Mouse (Mus musculus) myocyte (in vitro differentiated cells): ENCODE measurements around the gene Slc2a13. TPM values are rescaled to one million over a fixed set of nuclear protein-coding genes. Genes with fewer than 3 reads are reported as not detected.

Source experiments
- H3K27me3 ChIP-seq: one replicate; pipeline ENCODE4 v1.6.1; 2011; ENCODE audit not compliant: control insufficient read depth, insufficient read depth, insufficient read length
- H3K36me3 ChIP-seq: one replicate; pipeline ENCODE4 v1.6.1; 2011; ENCODE audit not compliant: control insufficient read depth, insufficient read depth
- H3K4me2 ChIP-seq: one replicate; pipeline ENCODE4 v1.6.1; 2011; ENCODE audit warnings: low read depth, control low read depth
- H3K4me3 ChIP-seq: one replicate; pipeline ENCODE4 v1.5.1; 2011; ENCODE audit warnings: mild to moderate bottlenecking, control low read depth, moderate library complexity
- H3K79me2 ChIP-seq: one replicate; pipeline ENCODE4 v1.6.1; 2011; ENCODE audit not compliant: control insufficient read depth, insufficient read depth
- H3ac ChIP-seq: one replicate; pipeline ENCODE4 v1.6.1; 2011; ENCODE audit not compliant: control insufficient read depth, insufficient read length
- CEBPB ChIP-seq: IDR thresholded peaks from 2 replicates; pipeline ENCODE4 v1.6.1; 2011; ENCODE audit warnings: mild to moderate bottlenecking, moderate library complexity; ENCODE audit not compliant: poor library complexity, insufficient read depth, severe bottlenecking
- E2F4 ChIP-seq: IDR thresholded peaks from one replicate; pipeline ENCODE4 v1.6.1; 2011; ENCODE audit warnings: mild to moderate bottlenecking, control low read depth, moderate library complexity; ENCODE audit not compliant: insufficient read depth
- MAX ChIP-seq: IDR thresholded peaks from one replicate; pipeline ENCODE4 v1.6.1; 2011; ENCODE audit warnings: low read depth, mild to moderate bottlenecking, control low read depth
- MYOD1 ChIP-seq, 3 experiments: IDR thresholded peaks; one replicate each; pipeline ENCODE4 v1.6.1; 2011; ENCODE audit warnings: control low read depth in 2 of 3, low read depth in 2 of 3, mild to moderate bottlenecking in 2 of 3, moderate library complexity in 1 of 3; ENCODE audit not compliant: insufficient read length in 2 of 3, control insufficient read depth in 1 of 3
- MYOG ChIP-seq, 3 experiments: IDR thresholded peaks; one replicate each; pipeline ENCODE4 v1.6.1; 2011; ENCODE audit warnings: control low read depth in 2 of 3, low read depth in 2 of 3, mild to moderate bottlenecking in 2 of 3; ENCODE audit not compliant: insufficient read length in 2 of 3, control insufficient read depth in 1 of 3, insufficient read depth in 1 of 3
- POLR2A ChIP-seq: IDR thresholded peaks from one replicate; pipeline ENCODE4 v1.6.1; 2011; ENCODE audit warnings: low read depth, mild to moderate bottlenecking, control low read depth, moderate library complexity; ENCODE audit not compliant: insufficient read length
- POLR2AphosphoS2 ChIP-seq: IDR thresholded peaks from one replicate; pipeline ENCODE4 v1.6.1; 2011; ENCODE audit warnings: low read depth, control low read depth; ENCODE audit not compliant: insufficient read length
- REST ChIP-seq: IDR thresholded peaks from one replicate; pipeline ENCODE4 v1.6.1; 2011; ENCODE audit warnings: mild to moderate bottlenecking, control low read depth, moderate library complexity; ENCODE audit not compliant: insufficient read depth, insufficient read length
- SRF ChIP-seq: IDR thresholded peaks from one replicate; pipeline ENCODE4 v1.6.1; 2011; ENCODE audit warnings: low read depth; ENCODE audit not compliant: control insufficient read depth, insufficient read length
- TCF12 ChIP-seq: IDR thresholded peaks from one replicate; pipeline ENCODE4 v1.6.1; 2011; ENCODE audit warnings: mild to moderate bottlenecking, control low read depth; ENCODE audit not compliant: poor library complexity, insufficient read depth, severe bottlenecking
- TCF3 ChIP-seq: IDR thresholded peaks from one replicate; pipeline ENCODE4 v1.6.1; 2011; ENCODE audit warnings: low read depth, control low read depth; ENCODE audit not compliant: insufficient read length
- USF1 ChIP-seq: IDR thresholded peaks from one replicate; pipeline ENCODE4 v1.6.1; 2011; ENCODE audit warnings: low read depth, mild to moderate bottlenecking, control low read depth, moderate library complexity
- polyA plus RNA-seq: library from polyadenylated mRNA; unstranded; fragments of >200 nt; fragmentation: generic; extraction: Trizol; gene quantifications from one replicate; pipeline ENCODE4 v1.2.1, GENCODE M21; 2012; ENCODE audit warnings: missing spikeins

The Slc2a13 gene
- polyA plus RNA-seq, 1 experiment, result 0.62 TPM

DNA sequence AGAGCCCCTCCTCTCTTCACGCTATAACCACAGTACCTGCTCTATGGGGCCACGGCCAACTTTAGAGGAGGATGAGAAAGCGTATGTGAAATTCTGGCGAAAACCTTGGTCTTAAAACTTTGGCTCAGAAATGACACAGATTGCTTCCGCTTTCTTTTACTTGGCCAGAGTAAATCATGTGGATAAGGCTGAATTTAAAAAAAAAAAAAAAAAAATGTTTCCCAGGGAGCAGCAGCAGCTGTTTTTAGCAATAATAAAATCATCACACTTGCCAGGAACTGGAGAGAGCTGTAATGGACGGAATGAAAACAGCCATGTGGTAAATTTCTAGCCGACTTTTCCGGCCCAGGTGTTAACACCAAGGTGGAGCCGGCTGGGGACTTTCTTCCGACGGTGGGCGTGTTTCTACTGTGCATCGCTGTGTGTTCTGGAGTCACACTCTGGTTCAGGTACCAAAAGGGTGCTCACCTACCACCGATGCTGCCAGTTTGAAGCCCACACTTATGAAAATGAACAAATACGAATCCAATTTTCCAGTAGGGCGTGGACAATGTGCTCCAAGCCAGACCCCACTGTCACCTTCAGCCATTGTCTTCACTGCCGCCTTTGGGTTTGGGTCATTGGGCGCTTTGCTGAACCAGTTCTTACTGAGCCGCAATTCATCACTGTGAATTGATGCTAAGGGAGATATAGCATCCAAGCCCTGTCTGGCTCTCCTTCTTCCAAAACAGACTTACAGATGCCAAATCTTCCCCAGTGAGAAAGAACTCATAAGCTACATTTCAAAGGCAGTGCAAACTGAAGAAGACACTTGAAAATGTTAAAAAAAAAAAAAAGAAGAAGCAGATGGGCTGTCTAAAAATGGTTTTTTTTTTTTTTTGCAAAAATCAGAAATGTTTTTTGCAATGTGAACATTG lies 258.4 kb downstream of the Slc2a13 start:
- Histone ChIP-seq H3K4me3 (no peak overlapping the region), H3ac (no peak overlapping the region), H3K27me3 (no peaks in the 10 kb centered on the region), H3K79me2 (no peaks in the 10 kb centered on the region), H3K4me2 (peak overlapping the region; percentile 35), H3K36me3 (no peaks in the 10 kb centered on the region)
- TF ChIP-seq TCF12 (no peak), TCF3 (no peak), MAX (no peak), E2F4 (no peak), POLR2AphosphoS2 (no peak), USF1 (no peak), MYOG (IDR thresholded peaks at IDR 0.05; ENCODE audit: control insufficient read depth in 1 of 3, insufficient read depth in 1 of 3, insufficient read length in 2 of 3, low read depth in 2 of 3) (no peak), SRF (no peak), CEBPB (no peak), MYOD1 (IDR thresholded peaks at IDR 0.05; ENCODE audit: control insufficient read depth in 1 of 3, insufficient read length in 2 of 3, low read depth in 2 of 3) (no peak), REST (no peak), POLR2A (no peak)

DNA sequence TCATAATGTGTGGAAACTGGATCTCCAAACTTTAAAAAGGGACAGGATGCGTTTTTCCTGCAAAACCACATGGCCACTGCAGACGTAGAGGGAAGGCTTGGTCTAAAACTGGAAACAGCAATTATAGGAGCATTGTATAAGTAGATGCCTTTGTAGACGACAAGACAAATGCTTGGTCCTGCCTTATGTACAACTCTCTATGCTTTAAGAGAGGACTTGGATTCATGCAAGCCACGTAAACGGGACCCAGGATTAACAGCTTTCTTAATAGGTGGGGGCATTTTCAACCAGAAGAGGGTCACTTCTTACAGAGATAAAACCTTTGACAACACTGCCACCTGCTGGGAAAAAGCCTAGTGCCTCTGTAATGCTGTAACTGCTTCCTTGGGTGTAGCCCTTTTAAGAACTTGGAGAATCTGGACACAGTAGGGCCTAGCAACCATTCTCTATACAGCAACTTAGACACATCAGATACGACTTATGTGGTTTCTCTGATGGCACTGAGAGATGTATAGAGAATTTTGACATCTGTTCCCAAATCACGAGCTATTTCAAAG lies 268.7 kb downstream of the Slc2a13 start:
- no peaks in the 10 kb centered on the region for H3K36me3 ChIP-seq
- peak overlapping the region; percentile 21 for H3K4me2 ChIP-seq
- no peak overlapping the region for H3ac ChIP-seq
- H3K4me3 ChIP-seq, result no peak overlapping the region
- TF ChIP-seq MYOD1 (IDR thresholded peaks at IDR 0.05; ENCODE audit: control insufficient read depth in 1 of 3, insufficient read length in 2 of 3, low read depth in 2 of 3) (no peak), TCF3 (no peak), TCF12 (no peak), MAX (no peak), POLR2AphosphoS2 (no peak), POLR2A (no peak), SRF (no peak), USF1 (no peak), E2F4 (no peak), REST (no peak), CEBPB (no peak), MYOG (IDR thresholded peaks at IDR 0.05; ENCODE audit: control insufficient read depth in 1 of 3, insufficient read depth in 1 of 3, insufficient read length in 2 of 3, low read depth in 2 of 3) (no peak)
- H3K27me3 ChIP-seq, result no peaks in the 10 kb centered on the region
- H3K79me2 ChIP-seq, result no peaks in the 10 kb centered on the region

DNA sequence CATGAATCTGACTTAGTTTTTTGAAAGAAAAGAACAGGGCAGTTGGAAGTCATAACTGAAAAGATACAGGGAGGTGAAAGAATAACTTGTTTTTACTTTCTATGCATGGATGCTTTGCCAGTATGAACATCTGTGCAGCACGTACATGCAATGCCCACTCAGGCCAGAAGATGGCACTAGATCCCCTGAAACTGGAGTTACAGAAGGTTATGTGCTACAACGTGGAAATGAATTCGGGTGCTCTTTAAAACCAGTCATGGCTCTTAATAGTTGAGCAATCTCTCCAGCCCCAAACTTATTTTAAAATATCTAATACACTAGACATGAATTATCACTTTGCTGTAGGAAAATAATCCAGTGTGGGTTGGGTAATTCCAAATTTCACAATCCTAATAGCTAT lies 271.7 kb downstream of the Slc2a13 start:
- H3K4me2 ChIP-seq, result no peak overlapping the region
- H3ac ChIP-seq, result no peak overlapping the region
- H3K27me3 ChIP-seq, result no peaks in the 10 kb centered on the region
- TF ChIP-seq MYOD1 (IDR thresholded peaks at IDR 0.05; ENCODE audit: control insufficient read depth in 1 of 3, insufficient read length in 2 of 3, low read depth in 2 of 3) (no peak), MAX (no peak)
- no peak overlapping the region for H3K4me3 ChIP-seq
- H3K79me2 ChIP-seq, result no peaks in the 10 kb centered on the region
- H3K36me3 ChIP-seq, result no peaks in the 10 kb centered on the region

DNA sequence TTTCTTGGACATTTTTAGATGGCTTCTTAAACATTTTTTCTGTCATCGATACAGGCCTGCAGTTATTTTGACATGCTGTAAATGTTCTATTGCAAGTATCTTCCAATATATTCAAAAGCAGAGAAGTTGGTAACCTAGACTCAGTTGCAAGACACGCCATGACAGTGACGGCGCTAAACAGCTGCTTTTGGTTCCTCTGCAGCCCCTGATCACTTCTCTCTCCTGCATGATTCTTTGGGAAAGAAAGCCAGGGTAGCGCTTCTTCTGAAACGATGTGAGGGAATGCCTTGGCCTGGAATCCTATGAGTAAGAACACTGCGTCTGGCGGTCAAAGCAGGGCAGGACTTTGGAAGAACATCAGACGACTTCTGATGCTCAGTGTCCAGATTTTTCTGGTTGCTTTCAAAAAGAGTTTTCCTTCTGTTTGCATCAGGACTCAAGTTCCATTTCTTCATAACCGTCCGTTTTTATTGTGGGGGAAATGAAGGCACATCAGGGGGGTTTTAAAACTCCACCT lies 273.7 kb downstream of the Slc2a13 start:
- peak in 2 of 3 experiments; percentile 83 to 91 for TF ChIP-seq MYOD1 (IDR thresholded peaks at IDR 0.05; ENCODE audit: control insufficient read depth in 1 of 3, insufficient read length in 2 of 3, low read depth in 2 of 3)
- TF ChIP-seq CEBPB, result no peak
- Histone ChIP-seq H3ac (no peak overlapping the region), H3K79me2 (no peaks in the 10 kb centered on the region), H3K27me3 (no peaks in the 10 kb centered on the region), H3K4me2 (peak overlapping the region; percentile 37), H3K36me3 (no peaks in the 10 kb centered on the region), H3K4me3 (no peak overlapping the region)

DNA sequence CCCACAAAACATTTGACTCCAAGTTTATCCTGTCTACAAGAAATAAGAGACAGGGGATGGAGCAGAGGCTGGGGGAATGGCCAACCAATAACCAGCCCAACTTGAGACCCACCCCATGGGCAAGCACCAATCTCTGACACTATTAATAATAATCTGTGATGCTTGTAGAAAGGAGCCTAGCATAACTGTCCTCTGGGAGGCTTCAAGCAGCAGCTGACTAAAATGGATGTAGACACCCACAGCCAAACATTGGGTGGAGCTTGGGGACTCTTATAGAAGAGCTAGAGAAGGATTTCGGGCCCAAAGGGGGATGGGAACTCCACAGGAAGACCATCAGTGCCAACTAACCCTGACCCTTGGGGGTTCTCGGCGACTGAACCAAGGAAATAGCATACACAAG lies 289.6 kb downstream of the Slc2a13 start:
- Histone ChIP-seq H3ac (no peak overlapping the region), H3K4me3 (no peak overlapping the region), H3K79me2 (no peaks in the 10 kb centered on the region), H3K27me3 (no peaks in the 10 kb centered on the region), H3K36me3 (no peaks in the 10 kb centered on the region), H3K4me2 (no peak overlapping the region)
- TF ChIP-seq POLR2AphosphoS2 (no peak), E2F4 (no peak), MYOD1 (IDR thresholded peaks at IDR 0.05; ENCODE audit: control insufficient read depth in 1 of 3, insufficient read length in 2 of 3, low read depth in 2 of 3) (no peak), POLR2A (no peak), REST (no peak), TCF12 (no peak), MAX (no peak), TCF3 (no peak), CEBPB (no peak), SRF (no peak), MYOG (IDR thresholded peaks at IDR 0.05; ENCODE audit: control insufficient read depth in 1 of 3, insufficient read depth in 1 of 3, insufficient read length in 2 of 3, low read depth in 2 of 3) (no peak), USF1 (no peak)
